Mouse (Mus musculus) forebrain, embryonic 10.5 days (tissue): Measurements from ENCODE around the gene Camk2d. TPM values are rescaled to one million over a fixed set of nuclear protein-coding genes. Genes with fewer than 3 reads are reported as not detected.

Source experiments
- DNase-seq: peaks from one replicate; pipeline ENCODE4 v3.0.0-alpha.2; 2017; ENCODE audit warnings: low spot score; ENCODE audit errors: extremely low spot score
- H3K27ac ChIP-seq: fragments of 300-500 bp; sonication (generic); 2 replicates; pipeline ENCODE4 v1.5.1; 2016; ENCODE audit warnings: mild to moderate bottlenecking
- H3K27me3 ChIP-seq: fragments of 300-500 bp; sonication (generic); 2 replicates; pipeline ENCODE4 v1.6.1; 2016; ENCODE audit warnings: mild to moderate bottlenecking; ENCODE audit not compliant: poor library complexity, severe bottlenecking
- H3K36me3 ChIP-seq: fragments of 300-500 bp; sonication (generic); replicated peaks from 2 replicates; pipeline ENCODE4 v1.6.1; 2016; ENCODE audit warnings: mild to moderate bottlenecking, moderate library complexity
- H3K4me1 ChIP-seq: fragments of 300-500 bp; sonication (generic); 2 replicates; pipeline ENCODE4 v1.6.1; 2016
- H3K4me3 ChIP-seq: fragments of 300-500 bp; sonication (generic); 2 replicates; pipeline ENCODE4 v1.5.1; 2016; ENCODE audit warnings: mild to moderate bottlenecking, moderate library complexity
- H3K9me3 ChIP-seq: fragments of 300-500 bp; sonication (generic); 2 replicates; pipeline ENCODE4 v1.6.1; 2016; ENCODE audit warnings: mild to moderate bottlenecking, moderate library complexity
- WGBS: fragments of 180-500 bp; shearing (Covaris S2); methylation state at CpG from one replicate; pipeline ENCODE4 v1.1.7; 2016; 5-methylcytosine and 5-hydroxymethylcytosine counted together
- polyA plus RNA-seq: library from polyadenylated mRNA; unstranded; fragments of >200 nt; fragmentation: Nextera tagmentation; extraction: Ambion mirVana; gene quantifications from 2 replicates; pipeline ENCODE4 v1.2.1, GENCODE M21; 2016

Gene Camk2d
- polyA plus RNA-seq, 1 experiment from 2014 or later = 10.3 TPM

DNA sequence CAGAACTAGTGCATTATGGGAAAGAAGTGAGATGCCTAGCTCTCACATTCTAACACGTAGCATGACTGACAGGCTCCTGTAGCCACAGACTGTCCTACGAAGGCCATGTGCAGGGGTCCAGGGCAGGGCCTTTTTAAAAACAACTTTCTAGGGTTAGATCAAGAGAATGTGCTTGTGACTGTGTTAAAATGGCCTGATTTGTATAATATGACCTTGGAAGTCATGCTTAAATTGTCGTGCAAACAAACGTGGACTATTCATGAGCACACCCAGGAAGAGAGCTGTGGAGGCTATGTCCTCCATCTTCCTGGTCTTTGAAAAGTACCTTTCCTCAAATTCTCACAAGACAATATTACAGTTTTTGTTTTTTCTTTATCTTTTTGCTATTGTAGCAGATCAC lies 91.0 kb downstream of the Camk2d start:
- Histone ChIP-seq H3K36me3 (no peaks in the 10 kb centered on the region), H3K4me1 (peaks cover 9% of the 10 kb centered on the region), H3K4me3 (no peak overlapping the region), H3K27ac (no peak overlapping the region), H3K27me3 (no peaks in the 10 kb centered on the region), H3K9me3 (no peaks in the 10 kb centered on the region)
- DNase-seq = no peak
- 90% methylated on average over 4 of the region's 4 CpGs for WGBS

GRCm38 (mm10) chr3:126688516-126688915 lies 92.4 kb downstream of the Camk2d start:
- no peak for DNase-seq
- Histone ChIP-seq H3K36me3 (no peaks in the 10 kb centered on the region), H3K4me3 (no peak overlapping the region), H3K9me3 (no peaks in the 10 kb centered on the region), H3K27me3 (no peaks in the 10 kb centered on the region), H3K27ac (no peak overlapping the region), H3K4me1 (peaks cover 22% of the 10 kb centered on the region)
- 79% methylated on average over 2 of the region's 2 CpGs for WGBS

GRCm38 (mm10) chr3:126690627-126691505 lies 94.8 kb downstream of the Camk2d start:
- Histone ChIP-seq H3K4me1 (peaks cover 34% of the 10 kb centered on the region), H3K9me3 (no peaks in the 10 kb centered on the region), H3K4me3 (no peak overlapping the region), H3K27ac (no peak overlapping the region), H3K27me3 (no peaks in the 10 kb centered on the region), H3K36me3 (no peaks in the 10 kb centered on the region)
- 92% methylated on average over 13 of the region's 13 CpGs for WGBS
- no peak for DNase-seq

DNA sequence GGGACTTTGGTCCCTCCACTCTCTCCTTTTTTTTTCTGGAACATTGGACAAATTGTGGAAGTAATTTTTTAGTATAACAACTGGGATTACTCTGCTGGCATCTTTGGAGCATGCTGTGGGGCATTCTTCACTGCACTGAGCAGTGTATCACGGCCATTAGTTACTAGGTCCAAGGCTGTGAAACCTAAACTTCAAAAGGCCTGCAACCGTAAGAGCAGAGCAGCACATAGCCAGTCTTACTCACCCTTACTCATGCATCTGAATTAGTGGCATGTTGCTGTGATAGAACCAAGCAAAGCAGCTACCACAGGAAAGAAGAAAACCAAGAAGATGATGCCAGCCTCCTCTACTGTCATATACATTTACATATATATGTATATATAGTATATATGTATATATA lies 95.5 kb downstream of the Camk2d start:
- H3K9me3 ChIP-seq = no peaks in the 10 kb centered on the region
- peaks cover 34% of the 10 kb centered on the region for H3K4me1 ChIP-seq
- H3K36me3 ChIP-seq = no peaks in the 10 kb centered on the region
- 82% methylated on average over 2 of the region's 2 CpGs for WGBS
- H3K27ac ChIP-seq = no peak overlapping the region
- no peak for DNase-seq
- no peaks in the 10 kb centered on the region for H3K27me3 ChIP-seq
- H3K4me3 ChIP-seq = no peak overlapping the region

GRCm38 (mm10) chr3:126692797-126693196 lies 96.7 kb downstream of the Camk2d start:
- no peak overlapping the region for H3K4me3 ChIP-seq
- H3K36me3 ChIP-seq = no peaks in the 10 kb centered on the region
- no peak overlapping the region for H3K27ac ChIP-seq
- H3K9me3 ChIP-seq = no peaks in the 10 kb centered on the region
- DNase-seq = no peak
- peaks cover 34% of the 10 kb centered on the region for H3K4me1 ChIP-seq
- no peaks in the 10 kb centered on the region for H3K27me3 ChIP-seq
- 89% methylated on average over 8 of the region's 8 CpGs for WGBS

- Histone ChIP-seq H3K27me3 (no peaks in the 10 kb centered on the region), H3K36me3 (no peaks in the 10 kb centered on the region), H3K27ac (no peak overlapping the region), H3K9me3 (no peaks in the 10 kb centered on the region), H3K4me3 (no peak overlapping the region), H3K4me1 (peaks cover 34% of the 10 kb centered on the region)
- WGBS = 72% methylated on average over 7 of the region's 7 CpGs
- DNase-seq = no peak
Observed at GRCm38 (mm10) chr3:126693302-126693701, 97.2 kb downstream of the Camk2d start.

DNA sequence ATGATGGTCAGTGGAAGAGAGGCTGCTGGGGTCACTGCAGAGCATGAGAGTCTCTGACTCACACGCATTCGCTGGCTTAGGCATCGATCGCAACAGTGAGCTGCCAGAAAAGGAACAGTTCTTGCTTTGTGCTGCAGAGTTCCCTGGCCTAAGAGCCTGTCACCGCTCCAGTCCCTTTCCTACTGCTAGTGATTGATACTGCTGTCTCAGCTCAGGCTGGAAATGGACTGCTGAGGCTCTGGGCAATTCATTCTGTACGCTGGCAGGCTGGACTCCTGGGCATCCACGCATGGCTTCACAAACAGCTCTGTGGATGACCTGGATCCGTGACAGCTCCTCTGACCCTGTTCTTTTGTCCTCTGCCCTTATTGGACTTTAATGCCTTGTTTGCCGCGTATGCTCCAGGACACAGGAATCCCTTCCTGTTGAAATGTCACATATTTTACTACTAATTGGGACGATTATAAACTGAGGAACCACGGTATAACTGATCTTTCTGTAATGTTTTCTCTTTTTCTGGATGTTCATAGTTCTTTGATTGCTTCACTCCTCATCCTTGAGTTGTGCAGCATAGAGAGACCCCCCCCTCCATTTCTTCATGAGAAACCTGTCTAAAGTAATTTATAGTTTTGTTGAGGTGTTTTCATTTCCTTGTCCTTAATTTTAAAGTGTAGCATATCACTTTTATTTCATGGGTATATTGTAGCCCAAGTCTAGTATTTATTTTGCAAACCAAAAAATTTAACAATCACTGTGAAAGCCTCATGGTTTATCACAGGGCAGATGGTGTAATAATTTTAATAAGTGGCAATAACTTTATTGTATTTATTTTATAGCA lies 99.6 kb downstream of the Camk2d start:
- no peak for DNase-seq
- H3K4me3 ChIP-seq = no peak overlapping the region
- 0 out of 2 replicates have a peak overlapping the region, but pooled peaks have one; percentile 35 for H3K27ac ChIP-seq
- H3K36me3 ChIP-seq = no peaks in the 10 kb centered on the region
- H3K9me3 ChIP-seq = no peaks in the 10 kb centered on the region
- peaks cover 43% of the 10 kb centered on the region for H3K4me1 ChIP-seq
- H3K27me3 ChIP-seq = no peaks in the 10 kb centered on the region
- 34% methylated on average over 12 of the region's 12 CpGs for WGBS

GRCm38 (mm10) chr3:126696620-126697019 lies 100.5 kb downstream of the Camk2d start:
- no peak for DNase-seq
- Histone ChIP-seq H3K36me3 (no peaks in the 10 kb centered on the region), H3K27me3 (no peaks in the 10 kb centered on the region), H3K4me1 (peaks cover 46% of the 10 kb centered on the region), H3K4me3 (no peak overlapping the region), H3K27ac (no peak overlapping the region), H3K9me3 (no peaks in the 10 kb centered on the region)
- WGBS = 89% methylated on average over 6 of the region's 6 CpGs

DNA sequence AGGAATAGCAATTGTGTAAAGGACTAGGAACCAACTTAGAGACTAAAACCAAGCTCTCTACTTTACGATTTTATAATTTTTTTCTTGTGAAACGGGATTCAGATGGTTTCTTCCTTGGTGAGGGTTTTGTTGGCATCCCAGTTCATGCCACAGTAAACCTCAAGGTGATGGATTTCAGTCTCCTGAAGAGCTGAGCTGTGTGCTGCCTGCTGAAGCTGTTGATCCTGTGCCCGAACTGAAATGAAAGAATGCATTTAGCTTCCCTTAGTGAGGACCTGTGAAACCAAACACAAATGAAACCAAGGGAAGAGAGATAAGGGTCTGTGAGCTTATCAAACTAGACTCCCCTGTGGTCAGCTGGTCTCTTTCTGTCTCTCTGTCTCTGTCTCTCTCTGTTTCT lies 103.6 kb downstream of the Camk2d start:
- no peak for DNase-seq
- Histone ChIP-seq H3K9me3 (peaks cover 3% of the 10 kb centered on the region; the same call in 1 of the 2 replicates), H3K4me3 (no peak overlapping the region), H3K4me1 (peaks cover 37% of the 10 kb centered on the region), H3K27me3 (no peaks in the 10 kb centered on the region), H3K36me3 (no peaks in the 10 kb centered on the region), H3K27ac (no peak overlapping the region)
- 80% methylated on average over 3 of the region's 3 CpGs for WGBS

DNA sequence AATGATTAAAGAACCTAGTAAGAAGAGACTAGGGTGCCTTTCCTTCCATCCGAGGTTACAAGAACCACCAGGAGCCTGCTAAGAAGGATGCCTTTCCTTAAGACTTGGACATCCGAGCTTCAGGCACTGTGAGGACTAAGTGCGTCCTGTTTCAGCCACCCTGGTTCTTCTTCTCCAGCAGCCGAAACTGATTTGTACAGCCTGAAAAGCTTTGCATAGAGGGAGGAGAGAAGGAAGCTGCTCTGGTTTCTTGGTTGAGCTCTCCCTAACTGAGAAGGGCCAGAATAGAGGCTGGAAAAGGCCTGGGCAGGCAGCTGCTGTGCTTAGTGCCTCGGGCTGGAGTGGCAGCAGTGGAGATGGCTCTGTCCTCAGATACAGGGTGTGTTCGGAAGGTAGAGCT lies 105.0 kb downstream of the Camk2d start:
- H3K4me3 ChIP-seq = no peak overlapping the region
- H3K27me3 ChIP-seq = no peaks in the 10 kb centered on the region
- no peak for DNase-seq
- no peaks in the 10 kb centered on the region for H3K36me3 ChIP-seq
- 89% methylated on average over 6 of the region's 6 CpGs for WGBS
- peaks cover 3% of the 10 kb centered on the region; the same call in 1 of the 2 replicates for H3K9me3 ChIP-seq
- no peak overlapping the region for H3K27ac ChIP-seq
- H3K4me1 ChIP-seq = peaks cover 25% of the 10 kb centered on the region

GRCm38 (mm10) chr3:126701586-126701985 lies 105.5 kb downstream of the Camk2d start:
- H3K9me3 ChIP-seq = peaks cover 3% of the 10 kb centered on the region; the same call in 1 of the 2 replicates
- H3K27ac ChIP-seq = no peak overlapping the region
- 89% methylated on average over 6 of the region's 6 CpGs for WGBS
- H3K27me3 ChIP-seq = no peaks in the 10 kb centered on the region
- no peak for DNase-seq
- no peaks in the 10 kb centered on the region for H3K36me3 ChIP-seq
- peaks cover 25% of the 10 kb centered on the region for H3K4me1 ChIP-seq
- H3K4me3 ChIP-seq = no peak overlapping the region

DNA sequence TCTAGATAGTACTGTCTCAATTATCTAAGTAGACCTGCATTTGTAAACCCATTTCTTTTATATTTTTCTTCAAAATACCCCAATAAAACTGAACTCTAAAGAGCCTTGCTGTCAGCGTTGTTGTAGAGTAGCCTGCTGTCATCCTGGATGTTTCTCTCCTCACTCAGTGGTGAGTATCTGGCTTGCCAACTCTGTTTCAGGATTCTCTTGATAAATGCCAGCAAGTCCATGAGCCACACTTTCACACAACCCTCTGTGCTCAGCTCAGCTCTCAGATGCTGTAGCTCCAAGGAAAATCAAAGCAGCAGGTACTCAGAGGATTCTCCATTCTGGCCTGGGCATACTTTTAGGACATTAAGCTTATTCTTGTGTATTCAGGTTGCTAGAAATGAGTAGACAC lies 109.4 kb downstream of the Camk2d start:
- Histone ChIP-seq H3K27me3 (no peaks in the 10 kb centered on the region), H3K4me1 (peaks cover 15% of the 10 kb centered on the region), H3K27ac (no peak overlapping the region), H3K36me3 (no peaks in the 10 kb centered on the region), H3K9me3 (peaks cover 3% of the 10 kb centered on the region; the same call in 1 of the 2 replicates), H3K4me3 (no peak overlapping the region)
- WGBS = 95% methylated on average over 1 of the region's 1 CpGs
- no peak for DNase-seq

GRCm38 (mm10) chr3:126714281-126714680 lies 118.2 kb downstream of the Camk2d start:
- Histone ChIP-seq H3K4me1 (no peaks in the 10 kb centered on the region), H3K9me3 (no peaks in the 10 kb centered on the region), H3K36me3 (no peaks in the 10 kb centered on the region), H3K4me3 (no peak overlapping the region), H3K27ac (no peak overlapping the region), H3K27me3 (no peaks in the 10 kb centered on the region)
- 95% methylated on average over 1 of the region's 1 CpGs for WGBS
- DNase-seq = no peak
